Mouse (Mus musculus) c-Kit-negative CD71-positive TER-119-positive erythroid progenitor cells, embryonic 14.5 days (primary cell): Measurements from ENCODE around the gene Cnpy1.

Experiments used
- DNase-seq: peaks from one replicate; pipeline ENCODE4 v3.0.0-alpha.2; 2013; ENCODE audit warnings: low read depth, low spot score

Gene Cnpy1

GRCm38 (mm10) chr5:28191201-28192098 is 54.2 kb downstream of the Cnpy1 start:
- no peak for DNase-seq

GRCm38 (mm10) chr5:28179237-28179790 is 66.3 kb downstream of the Cnpy1 start:
- DNase-seq, result no peak

DNA sequence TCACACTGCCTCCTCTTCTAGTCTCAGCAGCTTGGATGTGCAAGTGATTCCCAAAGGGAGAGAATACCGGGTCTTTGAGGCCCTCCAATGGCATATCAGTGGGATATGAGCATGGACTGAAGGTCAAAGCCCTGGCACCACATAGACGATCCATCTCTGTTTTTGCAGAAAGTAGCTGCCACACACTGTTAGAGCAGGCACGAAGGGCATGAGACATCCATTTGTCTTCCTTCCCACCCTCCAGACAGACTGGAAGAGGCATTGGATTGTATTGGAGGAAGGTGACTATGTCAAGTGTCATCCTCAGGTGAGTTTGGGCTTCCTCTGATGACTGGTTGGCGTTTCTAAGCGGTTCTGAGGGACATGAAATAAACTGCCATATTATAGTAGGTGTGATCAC is 67.3 kb downstream of the Cnpy1 start:
- no peak for DNase-seq

- no peak for DNase-seq
Measured at GRCm38 (mm10) chr5:28176585-28176984, 69.0 kb downstream of the Cnpy1 start.

- DNase-seq, result no peak
Measured at GRCm38 (mm10) chr5:28176023-28176422, 69.6 kb downstream of the Cnpy1 start.

DNA sequence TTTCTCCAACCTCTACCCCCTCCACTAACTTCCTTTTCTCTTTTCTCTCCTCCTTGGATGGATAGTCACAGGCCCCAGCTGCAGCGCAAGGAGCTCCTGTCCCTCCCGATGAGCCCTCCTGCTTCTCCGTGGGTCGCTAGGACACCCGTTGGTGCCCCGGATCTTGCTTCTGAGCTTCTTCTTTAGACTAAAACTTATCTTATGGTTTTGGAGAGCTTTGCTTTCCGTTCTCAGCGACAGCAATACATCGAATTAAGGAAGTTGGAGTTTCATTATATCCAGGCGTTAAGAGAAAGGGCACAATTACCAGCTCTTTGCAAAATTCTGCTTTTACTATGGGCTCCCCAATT is 70.1 kb downstream of the Cnpy1 start:
- DNase-seq, result no peak

DNA sequence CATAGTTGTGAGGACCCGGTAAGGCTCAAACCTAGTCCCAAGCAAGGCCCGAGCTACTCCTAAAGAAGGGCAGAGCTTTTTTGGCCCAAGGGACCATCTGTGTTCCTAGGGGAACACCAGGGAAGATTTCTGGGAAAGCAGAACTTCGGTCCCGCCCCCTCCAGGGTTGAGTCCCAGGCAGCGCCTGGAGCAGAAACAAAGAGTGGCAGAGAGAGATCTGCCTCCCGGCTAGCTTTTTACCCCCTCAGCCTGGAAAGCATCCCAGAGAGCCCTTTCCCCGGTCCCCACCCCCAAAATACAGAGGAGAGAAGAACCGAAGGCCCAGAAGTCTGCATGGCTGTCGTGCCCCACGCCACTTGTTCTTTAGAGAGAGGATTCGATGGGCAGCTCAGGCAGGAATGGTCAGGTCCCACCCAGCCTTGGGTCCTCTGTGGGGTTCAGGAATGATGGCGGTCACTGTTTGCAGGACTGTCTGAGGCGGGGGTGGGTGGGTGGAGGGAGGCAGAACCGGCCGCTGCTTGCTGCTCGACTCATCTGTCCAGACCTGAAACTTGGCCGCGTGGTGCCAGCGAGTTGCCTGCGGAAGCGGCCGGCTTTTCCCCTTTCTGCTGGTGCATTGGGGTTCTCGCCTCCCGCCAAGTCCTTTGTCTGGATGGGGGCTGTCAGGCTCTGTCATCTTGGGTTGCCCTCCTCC is 70.6 kb downstream of the Cnpy1 start:
- DNase-seq, result no peak

GRCm38 (mm10) chr5:28174086-28174485 is 71.5 kb downstream of the Cnpy1 start:
- DNase-seq, result no peak

DNA sequence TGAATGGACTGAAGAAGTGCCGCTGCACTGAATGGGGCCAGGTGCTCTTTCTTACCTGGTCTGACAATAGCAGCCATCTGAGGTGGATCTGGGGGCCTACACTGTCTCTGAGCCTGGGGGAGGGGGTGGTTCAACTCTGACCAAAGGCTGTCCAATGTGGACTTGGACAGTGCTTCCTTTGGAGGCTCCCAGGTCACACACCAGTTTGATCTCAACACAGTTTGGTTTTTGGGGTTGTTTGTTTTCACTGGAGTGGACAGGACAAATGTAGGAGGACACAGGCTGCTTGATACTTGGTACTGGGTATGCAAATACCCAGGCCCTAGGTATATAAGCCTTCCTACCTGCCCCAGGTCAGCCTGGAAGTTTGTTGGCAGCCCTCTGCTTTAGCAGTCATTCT is 71.9 kb downstream of the Cnpy1 start:
- DNase-seq, result no peak

GRCm38 (mm10) chr5:28172921-28173670 is 72.5 kb downstream of the Cnpy1 start:
- DNase-seq, result no peak

GRCm38 (mm10) chr5:28172261-28172920 is 73.2 kb downstream of the Cnpy1 start:
- no peak for DNase-seq

DNA sequence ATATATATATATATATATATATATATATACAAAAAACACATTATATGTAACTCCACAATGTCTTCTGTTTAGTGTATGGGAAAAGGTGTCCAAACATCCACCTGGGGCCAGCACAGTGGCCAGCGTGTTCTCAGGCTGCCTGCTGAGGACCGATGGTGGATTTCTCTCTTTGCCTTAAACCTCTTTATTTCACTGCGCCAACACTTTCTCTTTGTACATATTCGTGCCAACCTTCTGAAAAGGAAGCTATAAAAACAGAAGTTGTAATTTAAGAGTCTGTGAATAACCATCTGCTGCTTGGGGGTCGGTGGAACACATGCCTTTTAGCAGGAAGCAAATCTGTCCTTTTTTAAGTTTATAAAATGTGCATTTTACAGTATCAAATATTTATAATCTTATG is 73.9 kb downstream of the Cnpy1 start:
- DNase-seq, result no peak

DNA sequence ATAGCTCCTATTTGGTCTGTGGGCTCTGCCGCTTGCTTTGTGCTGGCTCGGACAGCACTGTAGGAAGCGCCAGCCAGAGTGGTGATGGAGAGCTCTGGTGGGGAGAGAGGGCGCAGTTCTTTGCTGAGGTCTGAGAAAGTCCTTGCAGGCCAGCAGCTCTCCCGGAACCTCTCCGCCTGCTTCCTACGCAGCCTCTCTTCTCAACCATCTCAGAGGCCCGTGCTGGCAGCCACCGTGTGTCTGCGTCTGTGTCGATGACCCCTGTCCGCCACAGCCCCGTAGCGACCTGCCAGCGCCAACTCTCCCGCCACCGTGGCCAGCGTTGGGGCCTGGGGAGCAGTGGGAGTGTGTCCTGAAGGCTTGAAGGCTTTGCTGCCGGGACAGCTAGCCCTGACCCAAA is 74.7 kb downstream of the Cnpy1 start:
- no peak for DNase-seq

GRCm38 (mm10) chr5:28170081-28170480 is 75.5 kb downstream of the Cnpy1 start:
- DNase-seq, result no peak

DNA sequence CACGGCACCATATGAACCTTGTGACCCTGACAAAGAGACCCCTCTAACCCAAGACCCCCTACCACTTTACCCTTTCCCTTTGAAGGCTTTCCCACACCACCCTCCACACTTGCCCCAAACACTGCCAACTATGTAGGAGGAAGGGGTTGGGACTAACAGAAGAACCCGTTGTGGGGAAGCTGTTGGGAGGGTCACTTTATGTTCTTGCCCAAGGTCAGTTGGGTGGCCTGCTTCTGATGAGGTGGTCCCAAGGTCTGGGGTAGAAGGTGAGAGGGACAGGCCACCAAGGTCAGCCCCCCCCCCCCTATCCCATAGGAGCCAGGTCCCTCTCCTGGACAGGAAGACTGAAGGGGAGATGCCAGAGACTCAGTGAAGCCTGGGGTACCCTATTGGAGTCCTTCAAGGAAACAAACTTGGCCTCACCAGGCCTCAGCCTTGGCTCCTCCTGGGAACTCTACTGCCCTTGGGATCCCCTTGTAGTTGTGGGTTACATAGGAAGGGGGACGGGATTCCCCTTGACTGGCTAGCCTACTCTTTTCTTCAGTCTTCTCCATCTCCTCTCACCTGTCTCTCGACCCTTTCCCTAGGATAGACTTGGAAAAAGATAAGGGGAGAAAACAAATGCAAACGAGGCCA is 76.3 kb downstream of the Cnpy1 start:
- DNase-seq, result no peak

DNA sequence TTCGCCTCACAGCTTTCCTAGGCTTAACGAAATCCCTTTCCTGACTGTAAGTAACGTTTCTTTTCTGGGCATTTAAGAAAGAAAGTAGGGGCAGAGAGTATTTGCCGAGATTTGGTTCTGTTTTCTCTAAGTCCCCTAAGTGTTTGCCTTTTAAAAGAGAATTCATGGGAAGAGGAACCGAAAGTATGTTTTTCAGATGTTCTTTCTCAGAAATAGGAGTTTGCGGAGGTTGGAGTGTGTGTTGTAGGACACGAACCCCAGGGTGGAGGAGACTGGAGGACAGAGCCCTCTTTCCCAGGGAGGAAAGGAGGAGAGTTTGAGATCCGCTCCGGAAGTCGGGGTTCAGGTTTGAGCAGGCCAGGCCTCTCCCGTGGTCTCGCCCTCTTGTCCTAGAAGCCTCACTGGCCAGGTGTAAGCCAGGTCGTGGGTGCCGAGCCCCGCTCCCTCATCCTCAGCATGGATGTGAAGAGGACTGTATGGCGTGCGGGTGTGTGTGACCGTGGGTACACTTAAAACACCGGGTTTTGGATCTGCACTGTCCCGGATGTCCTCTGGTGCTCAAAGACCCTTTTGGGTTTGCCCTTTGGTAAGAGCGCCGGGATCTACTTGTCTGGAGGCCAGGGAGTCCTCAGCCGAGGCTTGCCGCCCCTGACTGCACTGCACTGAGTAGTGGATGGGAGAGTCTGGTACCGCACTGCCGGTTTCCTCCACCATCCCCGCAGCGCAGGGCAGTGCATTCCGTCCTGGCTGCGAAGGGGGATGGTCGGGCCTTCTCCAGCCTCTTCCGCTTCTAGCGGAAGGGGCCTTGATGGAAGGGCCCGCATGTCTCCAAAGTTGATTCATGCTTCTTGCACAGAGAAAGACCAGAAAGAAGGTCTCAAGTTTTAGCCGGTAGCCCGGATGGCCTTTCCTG is 77.1 kb downstream of the Cnpy1 start:
- no peak for DNase-seq

DNA sequence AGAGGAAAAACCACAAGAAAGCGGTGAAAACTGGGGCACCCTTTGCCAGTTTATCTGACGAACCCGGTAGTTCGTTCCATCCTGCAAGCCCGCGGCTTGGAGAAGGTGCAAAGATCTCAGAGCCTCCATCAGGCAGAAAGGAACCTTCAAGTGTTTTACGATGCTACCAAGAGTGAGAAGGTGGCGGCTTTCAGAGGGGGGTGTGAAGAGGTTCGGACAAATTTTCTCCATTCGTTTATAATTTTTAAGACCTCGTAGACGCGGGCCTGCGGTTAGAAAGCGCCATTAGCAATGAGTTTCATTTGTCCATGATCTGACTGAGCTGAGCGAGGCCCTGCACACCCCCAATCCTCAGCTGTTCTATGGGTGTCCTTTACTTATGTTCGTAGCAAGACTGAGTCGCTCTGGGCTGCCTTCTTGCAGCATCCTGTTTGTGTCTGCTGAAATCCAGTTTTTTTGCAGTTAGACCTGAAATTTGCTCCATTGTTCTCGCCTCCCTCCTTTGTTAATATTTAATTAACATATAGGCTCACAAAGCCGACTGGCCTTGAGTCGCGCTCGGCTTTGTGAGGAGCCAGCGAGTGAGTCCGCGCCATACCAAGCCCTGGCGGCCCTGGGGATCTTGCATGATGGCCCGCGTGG is 77.9 kb downstream of the Cnpy1 start:
- DNase-seq, result no peak

DNA sequence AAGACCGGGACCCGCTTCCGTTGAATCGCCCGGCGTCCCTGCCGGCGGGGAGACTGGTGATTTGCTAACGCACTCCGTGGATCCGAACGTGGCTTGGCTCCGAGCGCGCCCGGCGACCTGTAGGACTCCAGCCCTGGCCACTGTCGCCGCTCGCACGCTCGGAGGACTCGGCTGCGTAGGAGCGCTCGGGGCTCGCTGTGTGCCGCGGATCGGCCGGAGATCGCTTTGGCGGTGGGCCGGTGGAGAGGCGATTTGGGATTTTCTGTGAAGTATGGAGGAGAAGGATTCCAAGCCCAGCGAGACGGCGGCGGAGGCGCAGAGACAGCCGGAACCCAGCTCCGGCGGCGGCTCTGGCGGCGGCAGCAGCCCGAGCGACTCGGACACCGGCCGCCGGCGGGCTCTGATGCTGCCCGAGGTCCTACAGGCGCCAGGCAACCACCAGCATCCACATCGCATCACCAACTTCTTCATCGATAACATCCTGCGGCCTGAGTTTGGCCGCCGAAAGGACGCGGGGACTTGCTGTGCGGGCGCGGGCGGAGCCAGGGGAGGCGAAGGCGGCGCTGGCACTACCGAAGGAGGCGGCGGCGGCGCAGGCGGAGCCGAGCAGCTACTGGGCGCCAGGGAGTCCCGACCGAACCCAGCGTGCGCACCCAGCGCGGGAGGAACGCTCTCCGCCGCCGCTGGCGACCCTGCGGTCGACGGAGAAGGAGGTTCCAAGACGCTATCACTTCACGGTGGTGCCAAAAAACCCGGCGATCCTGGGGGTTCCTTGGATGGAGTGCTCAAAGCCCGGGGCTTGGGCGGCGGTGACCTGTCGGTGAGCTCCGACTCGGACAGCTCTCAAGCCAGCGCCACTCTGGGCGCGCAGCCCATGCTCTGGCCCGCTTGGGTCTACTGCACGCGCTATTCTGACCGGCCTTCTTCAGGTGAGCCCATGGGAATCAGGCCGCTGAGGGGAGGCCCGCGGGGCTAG is 79.1 kb downstream of the Cnpy1 start:
- DNase-seq, result no peak
